Mouse (Mus musculus) spleen, adult 12 weeks (tissue): ENCODE results near the gene Zfp341.

ENCODE experiments used
- DNase-seq: peaks from one replicate; pipeline ENCODE4 v3.0.0; 2022; ENCODE audit warnings: low spot score

Gene Zfp341

DNA sequence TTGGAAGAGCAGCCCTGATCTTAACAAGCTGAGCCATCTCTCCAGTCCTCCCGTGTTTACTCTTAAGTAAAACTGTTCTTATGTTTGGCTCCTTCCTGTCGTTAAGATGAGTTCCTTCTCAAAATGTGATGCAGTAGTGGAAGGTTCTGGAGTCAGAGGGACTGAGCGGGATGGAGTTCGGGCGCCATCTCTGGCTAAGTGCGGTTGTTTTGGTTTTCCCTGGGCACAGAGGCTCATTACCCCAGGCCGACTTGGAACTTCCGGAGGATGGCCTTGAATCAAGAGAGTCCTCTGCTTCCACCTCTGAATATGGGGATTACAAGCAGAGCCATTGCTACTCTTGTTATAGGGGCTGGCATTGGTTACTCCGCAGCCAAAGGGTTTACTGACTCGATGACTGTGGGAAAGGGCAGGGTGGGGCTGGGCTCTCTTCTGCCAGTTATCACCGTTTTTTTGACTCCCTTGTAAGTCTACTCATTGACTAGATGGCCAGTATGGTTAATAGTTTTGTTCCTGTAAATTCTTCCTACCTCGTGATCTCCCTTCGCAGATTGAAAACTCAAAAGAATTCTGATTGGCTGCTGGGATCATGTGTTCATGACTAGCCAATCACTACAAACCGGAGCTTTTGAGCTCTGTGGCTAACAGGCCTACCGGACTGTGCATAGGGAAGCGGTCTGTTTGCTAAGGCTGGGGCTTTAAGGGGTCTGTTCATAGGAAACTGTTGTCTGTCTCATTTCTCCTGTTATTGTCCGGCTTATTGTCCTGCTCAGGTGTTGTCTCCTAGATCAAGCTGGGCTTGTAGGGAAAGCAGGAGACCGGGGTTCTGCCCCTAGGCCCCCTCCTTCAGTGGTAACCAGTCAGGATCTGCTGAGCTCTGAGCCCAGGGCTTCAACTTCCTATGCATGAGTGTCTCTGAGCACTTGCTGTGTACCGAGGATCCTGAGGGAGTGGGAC lies 63.8 kb downstream of the Zfp341 start:
- DNase-seq: no peak

DNA sequence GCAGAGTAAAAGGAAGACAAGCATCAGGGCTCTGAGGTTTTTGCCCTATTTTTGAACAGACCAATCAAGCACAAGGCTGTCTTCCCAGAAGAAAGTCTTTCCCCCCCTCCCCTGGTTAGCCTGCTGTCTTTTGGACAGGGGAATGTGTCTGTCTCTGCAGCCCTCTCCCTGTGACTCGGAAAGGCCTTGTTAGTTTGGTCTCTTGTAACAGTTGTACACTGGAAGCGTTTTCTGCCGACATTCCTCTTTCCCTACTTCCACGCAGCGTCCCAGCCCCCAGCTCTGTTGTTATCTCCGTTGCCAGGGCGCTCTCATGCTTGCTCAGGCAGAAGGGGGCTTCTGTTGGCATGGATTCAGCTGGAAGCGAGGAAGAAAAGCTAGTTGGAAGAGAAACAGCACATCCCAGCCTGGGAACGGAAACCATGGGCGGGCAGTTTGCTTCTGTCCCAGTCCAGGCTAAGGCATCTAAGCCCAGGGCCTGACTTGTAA lies 64.6 kb downstream of the Zfp341 start:
- DNase-seq: no peak

DNA sequence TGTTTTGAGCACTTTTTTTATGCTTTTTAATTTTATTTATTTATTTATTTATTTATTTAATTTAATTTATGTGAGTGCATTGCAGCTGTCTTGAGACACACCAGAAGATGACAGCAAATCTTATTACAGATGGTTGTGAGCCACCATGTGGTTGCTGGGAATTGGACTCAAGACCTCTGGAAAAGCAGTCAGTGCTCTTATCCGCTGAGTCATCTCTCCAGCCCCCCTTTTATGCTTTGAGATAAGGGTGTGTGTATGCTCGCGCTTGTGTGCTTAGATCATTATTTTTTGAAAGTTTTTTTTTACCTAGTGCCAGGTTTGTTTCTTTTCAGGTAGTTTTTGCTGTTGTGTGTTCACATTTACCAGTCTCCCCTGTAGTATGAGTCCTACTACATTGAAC lies 65.9 kb downstream of the Zfp341 start:
- no peak for DNase-seq

DNA sequence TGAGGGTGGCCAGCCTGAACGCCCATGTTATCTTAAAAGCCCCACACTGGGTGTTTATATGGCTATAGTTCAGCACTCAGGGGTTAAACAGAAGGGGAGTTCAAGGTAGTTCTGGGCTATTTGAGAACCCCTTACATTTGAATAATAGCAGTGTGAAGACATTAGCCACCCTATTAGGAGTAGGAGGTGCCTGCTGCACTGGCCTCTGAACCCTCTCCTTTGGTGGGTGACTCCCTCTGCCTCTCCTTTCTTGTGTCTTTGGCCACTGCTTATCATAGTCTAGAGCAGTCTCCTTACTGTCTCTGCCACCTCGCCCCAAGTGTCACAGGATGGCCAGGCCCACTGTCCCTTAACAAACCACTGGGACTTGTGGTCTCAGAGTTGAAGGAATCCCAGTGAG lies 67.2 kb downstream of the Zfp341 start:
- DNase-seq: no peak

DNA sequence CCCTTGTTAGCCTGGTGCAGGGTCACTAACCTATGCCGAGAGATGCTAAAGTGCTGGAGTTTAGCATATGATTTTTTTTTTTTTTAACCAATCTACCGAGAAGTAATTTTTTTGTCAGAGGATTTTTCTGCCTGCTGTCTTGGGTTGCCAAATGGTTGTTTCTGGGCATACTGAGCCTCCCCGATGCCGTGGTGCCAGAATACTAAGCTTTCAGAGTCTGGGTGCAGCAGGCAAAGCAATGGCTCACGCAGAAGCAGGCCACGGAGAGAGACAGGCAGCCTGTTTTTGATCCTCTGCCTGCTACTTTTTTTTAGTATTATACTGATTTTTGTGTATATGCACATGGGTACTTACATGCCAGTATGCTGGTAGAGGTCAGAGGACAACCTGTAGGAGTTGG lies 67.8 kb downstream of the Zfp341 start:
- DNase-seq: no peak

DNA sequence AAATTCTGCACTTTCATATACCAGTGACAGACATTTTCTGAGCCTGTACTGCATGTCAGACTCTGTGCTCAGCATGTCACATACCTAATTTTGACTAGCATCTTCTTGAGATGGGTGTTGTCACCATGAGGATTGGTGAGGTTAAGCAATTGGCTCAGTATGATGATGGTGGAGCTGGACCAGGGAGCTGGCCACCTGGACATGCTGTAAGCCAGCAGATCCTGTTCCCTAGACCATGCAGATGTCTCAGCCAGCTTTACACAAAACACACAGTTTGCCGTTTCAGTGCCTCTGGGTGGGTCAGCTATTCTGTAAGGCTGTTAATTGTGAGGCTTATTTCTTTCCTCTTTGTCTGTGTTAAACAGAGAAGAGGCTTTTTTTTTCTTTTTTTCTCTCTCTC lies 69.6 kb downstream of the Zfp341 start:
- no peak for DNase-seq

DNA sequence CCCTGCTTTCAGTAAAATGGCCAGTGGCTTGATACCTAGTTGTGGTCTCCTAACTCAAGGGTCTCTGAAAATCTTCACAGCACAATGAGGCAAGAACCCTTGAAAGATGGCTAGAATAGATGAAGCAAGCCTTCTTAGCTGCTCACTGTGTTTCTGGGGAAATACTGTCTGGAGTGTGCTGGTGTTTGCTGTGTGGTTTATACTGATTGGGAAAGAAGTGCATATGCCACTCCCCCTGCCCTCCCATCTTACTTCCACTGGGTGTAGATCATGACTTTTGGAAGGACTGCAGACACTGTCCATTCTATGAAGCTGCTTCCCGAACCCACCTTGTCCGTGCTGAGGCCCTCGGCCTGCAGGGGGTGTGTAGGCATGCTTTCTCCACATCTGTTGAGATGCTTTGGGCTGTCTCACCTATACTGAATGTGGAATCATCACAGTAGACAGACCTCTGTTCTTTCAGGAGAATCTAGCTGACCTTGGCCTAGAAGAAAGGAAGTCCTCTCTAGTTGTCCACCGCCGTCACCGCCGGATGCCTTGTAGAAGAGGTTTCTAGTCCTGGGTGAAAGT lies 71.9 kb downstream of the Zfp341 start:
- DNase-seq: no peak

DNA sequence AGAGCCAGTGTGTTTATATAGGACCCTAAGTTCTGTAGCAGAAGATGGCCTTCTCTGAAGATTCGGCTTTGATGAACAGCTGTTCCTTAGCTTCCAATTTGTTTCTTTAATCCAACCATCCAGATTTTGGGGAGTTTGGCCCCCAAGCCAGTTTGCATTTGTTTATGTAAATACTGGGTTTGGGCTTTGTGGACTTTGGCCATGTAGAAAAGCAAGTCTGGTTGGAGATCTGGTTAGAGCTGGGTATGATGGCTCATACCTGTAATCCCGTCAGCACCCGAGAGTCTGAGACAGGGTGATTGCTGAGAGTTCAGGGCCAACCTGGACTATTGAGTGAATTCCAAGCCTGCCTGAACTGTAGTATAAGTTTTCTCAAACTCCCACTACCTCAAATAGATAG lies 72.7 kb downstream of the Zfp341 start:
- DNase-seq: no peak

DNA sequence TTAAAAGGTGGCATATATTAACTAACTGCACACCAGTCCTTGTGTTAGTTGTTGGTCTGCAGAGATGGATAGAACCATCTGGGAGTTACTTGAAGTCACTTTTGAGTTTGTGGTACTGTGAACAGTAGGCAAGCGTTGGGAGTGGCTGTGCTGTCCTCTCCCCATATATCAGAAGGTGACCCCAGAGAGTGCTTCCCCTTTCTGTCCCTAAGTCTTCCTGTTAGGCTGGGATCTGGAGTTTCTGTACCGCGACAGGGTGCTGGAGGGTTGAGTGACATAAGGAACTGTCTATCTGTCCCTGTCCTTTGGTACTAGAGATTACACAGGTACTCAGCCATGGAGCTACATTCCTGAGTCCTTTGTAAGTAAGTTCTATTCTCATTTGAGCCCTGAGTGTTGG lies 73.7 kb downstream of the Zfp341 start:
- no peak for DNase-seq

DNA sequence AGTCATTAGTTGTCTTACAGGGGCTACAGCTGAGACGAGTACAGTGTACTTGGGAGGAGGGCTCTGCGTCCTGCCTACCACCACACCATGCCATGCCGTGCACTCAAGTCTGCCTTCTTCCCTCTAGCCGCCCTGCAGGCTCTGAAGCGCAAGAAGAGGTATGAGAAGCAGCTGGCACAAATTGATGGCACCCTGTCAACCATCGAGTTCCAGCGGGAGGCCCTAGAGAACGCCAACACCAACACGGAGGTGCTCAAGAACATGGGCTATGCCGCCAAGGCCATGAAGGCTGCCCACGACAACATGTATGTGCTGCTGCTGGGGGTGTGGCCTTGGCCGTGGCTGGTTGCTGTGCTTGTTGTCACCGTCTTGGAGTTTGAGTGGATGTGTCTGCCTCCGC lies 76.3 kb downstream of the Zfp341 start:
- no peak for DNase-seq

DNA sequence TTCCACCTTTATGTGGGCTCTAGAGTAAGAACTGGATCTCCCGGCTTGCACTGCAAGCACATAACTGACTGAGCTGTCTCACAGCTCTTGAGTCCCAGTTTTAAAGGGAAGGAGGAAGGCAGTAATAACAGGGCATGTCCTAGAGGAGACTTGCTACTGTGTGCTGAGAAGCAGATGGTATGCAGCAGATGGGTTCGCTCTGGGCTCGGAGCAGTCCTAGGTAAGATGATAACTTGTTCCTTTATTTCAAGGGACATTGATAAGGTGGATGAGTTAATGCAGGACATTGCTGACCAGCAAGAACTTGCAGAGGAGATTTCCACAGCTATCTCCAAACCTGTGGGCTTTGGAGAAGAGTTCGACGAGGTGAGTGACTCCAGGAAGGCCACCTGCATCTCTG lies 77.9 kb downstream of the Zfp341 start:
- no peak for DNase-seq

DNA sequence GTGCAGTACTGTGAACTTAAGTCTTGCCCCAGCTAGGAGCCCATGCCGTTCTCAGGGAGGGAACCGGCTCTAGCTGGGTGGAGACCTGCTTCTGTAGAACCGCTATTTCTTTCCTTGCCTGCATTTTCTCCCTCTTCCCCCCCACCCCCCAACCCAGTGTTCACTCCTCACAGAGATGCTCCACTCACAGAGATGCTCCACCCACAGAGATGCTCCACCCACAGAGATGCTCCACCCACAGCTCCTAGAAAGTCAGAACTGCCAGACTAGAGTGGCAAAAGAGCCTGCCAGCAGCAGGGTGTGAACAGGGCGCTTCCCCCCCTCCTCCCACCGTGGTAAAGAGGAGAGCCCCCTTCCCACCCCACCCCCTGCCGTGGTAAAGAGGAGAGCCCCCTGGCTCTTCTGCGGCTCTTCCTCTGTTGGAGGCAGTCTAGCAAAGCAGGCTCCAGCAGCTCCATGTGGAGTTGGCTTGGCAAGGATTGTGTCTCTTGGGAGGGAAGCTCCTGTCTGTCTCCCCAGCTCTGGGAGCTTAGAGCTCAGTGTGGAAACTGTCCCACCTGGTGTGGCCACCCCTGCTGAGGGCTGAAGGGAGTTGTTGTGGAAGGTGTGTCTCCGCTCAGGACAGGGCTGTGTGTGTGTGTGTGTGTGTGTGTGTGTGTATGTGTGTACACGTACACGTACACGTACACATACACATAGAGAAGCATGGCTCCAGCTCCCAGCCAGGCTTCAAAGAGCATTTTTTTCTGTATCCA lies 80.3 kb downstream of the Zfp341 start:
- DNase-seq: no peak

DNA sequence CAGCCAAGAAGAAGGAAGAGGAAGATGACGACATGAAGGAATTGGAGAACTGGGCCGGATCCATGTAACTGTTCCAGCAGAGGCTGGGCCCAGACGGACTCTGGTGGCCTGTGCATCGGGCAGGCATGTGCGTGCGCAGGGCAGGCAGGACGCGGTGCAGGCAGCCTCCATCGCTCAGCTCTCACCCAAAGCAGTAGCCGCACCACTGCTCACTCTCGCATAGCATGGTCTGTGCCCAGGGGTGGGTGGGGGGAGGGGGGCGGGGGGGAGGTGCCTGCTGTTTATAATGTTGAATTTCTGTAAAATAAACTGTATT lies 80.8 kb downstream of the Zfp341 start:
- no peak for DNase-seq

DNA sequence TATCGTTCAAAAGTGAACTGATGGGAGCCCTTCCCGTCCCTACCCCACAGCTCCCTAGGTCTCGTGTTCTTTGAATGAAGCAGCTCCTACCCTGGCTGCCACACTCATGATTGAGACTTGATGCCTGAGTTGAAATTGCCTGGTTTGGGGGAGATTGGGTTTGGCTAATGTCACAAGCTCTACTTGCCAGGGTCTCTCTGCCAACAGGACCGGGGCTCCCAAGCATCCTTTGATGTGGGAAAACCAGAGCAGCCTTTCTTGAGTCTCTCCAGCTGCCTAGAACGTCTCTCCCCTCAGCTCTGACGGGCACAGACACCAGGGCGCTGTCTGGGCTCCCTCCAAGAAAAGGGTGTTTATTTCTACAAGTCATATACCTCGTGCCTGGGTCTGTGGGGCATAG lies 82.6 kb downstream of the Zfp341 start:
- no peak for DNase-seq
